Mouse (Mus musculus) regulatory T cell (primary cell): Measurements from ENCODE around the gene Donson.

Experiments
- in situ Hi-C: fragments of 300-600 bp; cut with MboI, MseI; formaldehyde crosslinking; loops from one replicate; pipeline ENCODE4 v1.15.1; 2025; ENCODE audit warnings: high pct_unique_total_duplicates

Gene Donson

GRCm38 (mm10) chr16:91689791-91690190 is 1.2 kb upstream of the Donson start:
- in situ Hi-C loops: loop anchor here (5.0 to 10.0 kb wide), 2 partner anchors 38 to 225 kb away; partner anchors contain the start of genes Cryzl1 and Itsn1

DNA sequence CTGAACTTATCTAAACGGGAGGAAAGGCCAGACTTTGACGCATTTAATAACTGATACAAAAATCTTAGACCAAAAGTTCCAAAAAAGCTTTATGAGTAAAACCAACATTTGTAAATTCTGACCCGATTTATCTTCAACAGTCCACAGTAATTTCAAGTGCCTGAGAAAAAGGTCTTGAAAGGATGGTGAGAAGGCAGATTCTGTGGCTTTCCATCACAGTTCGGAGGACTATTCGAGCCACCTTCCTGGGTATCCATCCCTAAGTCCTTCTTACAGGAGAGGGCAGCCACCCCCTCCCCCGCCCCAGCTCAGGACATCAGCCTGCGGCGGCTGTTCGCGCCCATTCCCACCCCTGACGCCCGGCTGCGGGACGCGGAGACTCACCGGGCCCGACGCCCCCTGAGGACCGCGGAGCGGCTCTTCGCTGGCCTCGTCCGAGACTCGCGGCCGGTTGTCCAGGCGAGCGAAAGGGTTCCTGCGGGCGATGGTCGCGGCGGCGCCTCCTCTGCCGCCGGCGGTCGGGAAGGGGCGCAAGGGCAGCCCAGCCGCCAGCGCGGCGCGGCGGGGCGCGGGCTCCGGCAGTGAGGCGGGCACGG is 449 bp downstream of the Donson start:
- in situ Hi-C loops: loop anchor here (5.0 kb wide), 1 partner anchor 39 kb away; the partner anchor contains the start of genes Cryzl1 and Itsn1

- in situ Hi-C loops: loop anchor here (5.0 kb wide), 1 partner anchor 41 kb away; the partner anchor contains the start of genes Cryzl1 and Itsn1
These were observed 2.2 kb downstream of the Donson start for GRCm38 (mm10) chr16:91686369-91686768.

DNA sequence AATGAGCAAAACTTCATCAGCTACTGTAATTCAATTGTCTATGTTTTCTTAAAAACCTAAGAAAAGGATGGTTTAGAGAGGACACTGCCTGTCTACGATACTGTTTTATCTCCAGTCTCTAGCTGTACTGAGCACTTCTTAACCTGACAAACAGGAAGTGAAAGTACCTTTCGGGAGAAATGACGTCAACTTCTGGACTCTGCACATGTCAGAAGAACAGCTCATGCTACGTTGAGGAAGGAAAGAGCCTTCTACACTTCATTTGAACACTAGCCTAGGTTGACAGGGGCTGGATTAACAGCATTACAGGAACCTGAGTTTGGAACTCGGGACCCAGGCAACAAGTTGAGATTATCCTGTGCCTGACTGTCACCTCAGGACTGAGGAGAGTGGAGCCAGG is 3.0 kb downstream of the Donson start:
- in situ Hi-C loops: loop anchor here (5.0 kb wide), 1 partner anchor 42 kb away; the partner anchor contains the start of genes Cryzl1 and Itsn1

GRCm38 (mm10) chr16:91680656-91681055 is 7.9 kb downstream of the Donson start:
- in situ Hi-C loops: no loop called here

DNA sequence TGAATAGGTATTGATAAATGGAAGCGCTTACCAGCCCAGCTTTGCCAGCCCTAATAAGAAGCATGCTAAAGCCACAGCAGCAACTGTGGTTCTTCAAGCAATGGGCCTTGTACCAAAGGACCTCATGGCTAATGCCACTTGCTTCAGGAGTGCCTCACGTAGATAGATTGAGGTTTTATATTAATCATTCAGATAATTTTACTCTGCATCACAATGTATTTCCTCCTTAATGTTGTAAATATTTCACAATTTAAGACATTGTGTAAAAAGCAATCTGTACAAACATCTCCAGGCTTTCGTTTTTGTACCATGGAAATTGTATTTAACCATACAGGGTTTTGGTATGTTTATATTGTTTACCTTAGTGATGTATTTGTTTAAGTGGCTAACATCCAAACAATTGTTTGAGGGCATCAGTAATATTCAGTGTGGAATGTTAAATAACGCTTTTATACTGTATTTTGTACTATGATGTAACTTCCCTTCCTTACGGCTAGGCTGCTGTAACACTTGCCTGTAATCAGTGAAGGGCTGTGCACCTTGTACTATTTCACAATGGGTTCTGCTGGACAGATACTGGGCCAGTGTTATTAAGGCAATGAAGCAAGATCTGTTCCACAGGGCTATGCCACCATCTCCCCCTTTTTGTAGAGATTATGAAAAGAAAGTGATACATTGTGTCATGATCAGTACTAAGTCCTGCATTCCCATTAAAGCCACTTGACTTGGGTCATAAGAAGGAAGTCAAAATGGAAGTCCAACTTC is 10.2 kb downstream of the Donson start:
- in situ Hi-C loops: no loop called here

DNA sequence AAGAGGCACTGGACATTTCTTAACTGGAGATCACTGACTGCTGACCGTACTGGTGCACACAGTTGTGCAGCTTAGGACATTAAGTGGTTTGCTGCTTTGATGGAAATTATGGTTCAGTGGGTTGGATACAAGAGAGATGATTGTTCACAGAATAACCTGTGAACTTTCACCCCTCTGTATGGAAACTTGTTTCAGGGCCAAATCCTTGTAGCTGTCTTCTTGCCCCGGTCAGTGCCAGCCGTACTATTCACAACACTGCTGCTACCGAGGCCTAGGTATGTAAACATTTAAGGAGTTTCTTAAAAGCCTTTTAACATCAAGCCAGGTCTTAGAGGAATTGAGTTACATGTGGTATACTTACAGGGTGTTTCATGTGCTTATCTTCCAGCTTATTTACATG is 14.1 kb downstream of the Donson start:
- in situ Hi-C loops: loop anchor here (5.0 kb wide), 1 partner anchor 37 kb away; no protein-coding TSS in a partner anchor

DNA sequence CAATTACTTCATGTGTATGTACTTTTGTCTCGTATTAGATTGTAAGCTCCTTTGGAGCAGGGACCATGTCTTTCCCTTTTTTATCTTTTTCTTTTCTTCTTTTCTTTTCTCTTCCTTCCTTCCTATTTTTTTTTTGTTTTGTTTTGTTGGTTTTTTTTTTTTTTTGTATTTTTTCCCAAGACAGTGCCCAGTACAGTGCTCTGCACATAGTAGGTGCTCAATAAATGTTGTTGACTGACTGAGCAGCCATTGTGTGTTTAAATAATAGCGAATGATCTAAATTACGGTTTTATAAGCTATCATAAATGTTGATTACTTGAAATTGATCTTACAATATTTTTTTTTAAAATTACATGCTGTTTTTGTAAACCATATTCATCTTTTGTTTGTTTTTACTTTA is 24.8 kb downstream of the Donson start:
- in situ Hi-C loops: loop anchor here (10.0 kb wide), 2 partner anchors 629 to 1409 kb away; no protein-coding TSS in a partner anchor

DNA sequence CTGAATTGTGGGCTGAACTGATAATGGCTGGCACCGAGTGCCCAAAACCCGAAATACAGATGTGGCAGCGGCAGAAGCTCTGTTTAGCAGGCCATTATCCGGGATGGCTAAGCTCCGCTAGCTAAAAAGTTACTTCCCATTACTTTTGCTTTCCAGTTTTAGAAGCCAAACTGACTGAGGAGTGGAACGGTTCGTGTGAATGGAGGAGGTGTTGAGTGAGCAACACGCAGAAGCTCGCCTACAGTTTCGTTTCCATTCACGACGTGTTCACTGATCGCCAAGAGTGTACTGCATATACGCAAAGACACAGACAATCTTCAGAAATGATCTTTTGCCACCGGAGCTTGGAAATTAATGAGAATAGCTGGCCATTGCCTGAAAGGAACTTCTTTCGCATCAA is 26.2 kb downstream of the Donson start:
- in situ Hi-C loops: loop anchor here (10.0 kb wide), 2 partner anchors 628 to 1408 kb away; no protein-coding TSS in a partner anchor

DNA sequence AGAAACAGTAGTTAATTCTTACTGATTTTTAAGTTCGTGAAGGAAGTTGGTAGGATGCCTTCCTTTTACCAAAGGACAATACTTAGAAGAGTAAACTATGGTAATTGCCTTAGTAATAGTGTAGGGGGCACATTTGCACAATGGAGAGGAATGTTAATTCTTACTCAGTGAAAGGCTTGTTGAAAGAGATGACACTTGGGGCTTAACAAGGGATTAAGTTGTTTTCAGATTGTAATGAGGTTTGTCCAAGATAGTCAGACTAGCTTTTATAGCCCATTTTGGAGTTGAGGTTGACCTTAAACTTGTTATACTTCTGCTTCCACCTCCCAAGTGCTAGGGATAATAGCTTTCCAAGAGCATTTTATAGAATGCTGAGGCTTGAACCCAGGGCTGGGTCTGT is 27.2 kb downstream of the Donson start:
- in situ Hi-C loops: loop anchor here (10.0 kb wide), 2 partner anchors 627 to 1407 kb away; no protein-coding TSS in a partner anchor

GRCm38 (mm10) chr16:91659798-91660197 is 28.8 kb downstream of the Donson start:
- in situ Hi-C loops: loop anchor here (10.0 kb wide), 2 partner anchors 625 to 1405 kb away; no protein-coding TSS in a partner anchor

DNA sequence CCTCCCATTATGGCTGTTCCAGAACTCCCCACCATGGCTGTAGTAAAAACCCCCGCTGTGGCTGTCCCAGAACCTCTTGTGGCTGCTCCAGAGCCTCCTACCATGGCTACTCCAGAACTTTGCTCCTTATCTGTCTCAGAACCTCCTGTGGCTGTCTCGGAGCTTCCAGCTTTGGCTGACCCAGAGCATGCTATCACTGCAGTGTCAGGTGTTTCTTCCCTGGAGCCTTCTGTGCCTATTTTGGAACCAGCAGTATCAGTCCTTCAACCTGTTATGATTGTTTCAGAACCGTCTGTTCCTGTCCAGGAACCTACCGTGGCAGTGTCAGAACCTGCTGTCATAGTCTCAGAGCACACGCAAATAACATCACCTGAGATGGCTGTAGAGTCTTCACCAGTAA is 30.1 kb downstream of the Donson start:
- in situ Hi-C loops: no loop called here

GRCm38 (mm10) chr16:91657285-91657684 is 31.3 kb downstream of the Donson start:
- in situ Hi-C loops: no loop called here

DNA sequence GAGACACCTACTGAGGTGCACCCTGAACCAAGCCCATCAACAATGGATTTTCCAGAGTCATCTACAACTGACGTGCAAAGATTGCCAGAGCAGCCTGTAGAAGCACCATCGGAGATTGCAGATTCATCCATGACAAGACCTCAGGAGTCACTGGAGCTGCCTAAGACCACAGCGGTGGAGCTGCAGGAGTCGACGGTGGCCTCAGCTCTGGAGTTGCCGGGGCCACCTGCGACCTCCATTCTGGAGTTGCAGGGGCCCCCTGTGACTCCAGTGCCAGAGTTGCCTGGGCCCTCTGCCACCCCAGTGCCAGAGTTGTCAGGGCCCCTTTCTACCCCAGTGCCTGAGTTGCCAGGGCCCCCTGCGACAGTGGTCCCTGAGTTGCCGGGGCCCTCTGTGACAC is 33.3 kb downstream of the Donson start:
- in situ Hi-C loops: no loop called here

DNA sequence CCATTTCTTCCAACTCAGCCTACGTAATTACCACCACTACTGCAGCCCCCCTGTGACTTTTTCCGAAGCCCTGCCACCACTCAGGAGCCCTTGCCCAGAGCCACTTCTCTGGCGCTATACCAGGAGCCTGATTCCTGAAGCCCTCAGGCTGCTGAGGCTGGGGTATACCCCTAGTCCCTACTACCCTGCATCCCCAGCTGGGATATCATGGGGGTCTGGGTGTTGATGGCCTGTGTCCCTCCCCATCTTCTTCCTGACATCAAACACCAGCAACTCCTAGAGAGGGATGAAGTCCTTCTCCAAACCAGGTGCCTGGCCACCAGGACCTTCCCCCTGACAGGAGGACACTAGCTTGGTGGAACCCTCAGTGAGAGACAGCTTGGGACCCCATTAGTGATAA is 36.4 kb downstream of the Donson start:
- in situ Hi-C loops: no loop called here

DNA sequence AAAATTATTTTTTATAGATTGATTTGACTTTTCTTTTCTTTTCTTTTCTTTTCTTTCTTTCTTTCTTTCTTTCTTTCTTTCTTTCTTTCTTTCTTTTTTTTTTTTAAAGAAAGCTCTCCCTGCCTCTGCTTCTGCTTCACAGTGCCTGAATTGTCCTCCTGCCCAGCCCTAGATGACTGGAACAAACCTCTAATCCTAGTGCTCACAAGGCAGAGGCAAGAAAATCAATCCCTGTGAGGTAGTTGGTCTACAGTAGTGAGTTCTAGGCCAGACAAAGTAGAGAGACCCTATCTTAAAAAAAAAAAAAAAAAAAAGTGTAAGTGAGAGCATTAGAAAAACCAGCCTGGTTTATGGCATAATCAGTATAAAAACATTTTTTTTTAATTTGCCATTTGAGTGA is 38.8 kb downstream of the Donson start:
- in situ Hi-C loops: no loop called here

- in situ Hi-C loops: no loop called here
These were observed 39.3 kb downstream of the Donson start for GRCm38 (mm10) chr16:91649246-91649645.

DNA sequence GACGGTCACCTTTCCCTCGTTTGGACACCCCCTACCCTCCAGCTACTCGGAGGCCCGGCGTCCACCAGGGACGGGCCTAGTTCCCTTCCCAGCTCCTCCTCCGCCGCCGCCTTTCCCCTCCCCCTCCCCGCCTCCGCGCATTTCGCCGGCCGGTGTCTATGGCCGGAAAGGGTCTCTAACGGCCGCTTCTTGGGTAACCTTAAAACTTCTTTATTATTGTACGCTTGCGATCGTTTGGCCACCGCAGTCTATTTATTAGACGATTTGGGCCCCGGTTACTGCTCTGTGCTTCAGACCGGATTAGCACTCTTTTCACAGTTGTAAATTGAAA is 40.4 kb downstream of the Donson start:
- in situ Hi-C loops: no loop called here

DNA sequence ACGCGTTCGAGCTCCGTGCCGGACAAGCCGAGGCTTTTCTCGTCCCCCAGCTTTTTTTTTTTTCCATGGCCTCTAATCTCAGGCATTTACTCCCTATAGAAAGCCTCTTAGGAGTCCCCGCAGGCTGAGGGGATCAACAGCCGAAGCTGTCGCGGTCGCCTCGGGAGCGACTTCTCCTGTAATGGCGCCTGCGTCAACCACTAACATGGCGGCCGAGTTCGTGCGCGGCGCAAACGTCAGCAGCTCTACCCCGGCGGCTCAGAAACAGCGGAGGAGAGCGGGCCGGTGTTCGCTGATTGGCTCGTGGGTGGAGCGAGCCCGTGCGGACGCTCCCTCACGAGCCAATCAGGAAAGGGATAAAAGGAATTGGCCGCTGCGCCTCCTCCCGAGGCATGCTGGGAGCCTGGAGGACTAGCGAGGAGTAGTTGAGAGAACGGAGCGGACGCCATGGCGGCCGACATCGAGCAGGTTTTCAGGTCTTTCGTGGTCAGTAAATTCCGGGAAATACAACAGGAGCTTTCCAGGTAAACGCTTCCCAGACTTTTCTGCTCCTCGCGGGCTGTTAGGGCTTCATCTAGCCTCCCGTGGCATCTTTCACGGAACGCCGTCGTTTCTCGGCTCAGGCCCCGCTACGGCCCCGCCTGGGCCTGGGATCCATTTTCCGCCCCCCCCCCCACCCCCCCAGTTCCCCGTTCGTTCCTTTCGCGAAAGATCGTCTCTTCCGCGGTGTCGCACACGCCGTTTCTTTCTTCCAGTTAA is 40.9 kb downstream of the Donson start, which contains the start of gene Son:
TSS of gene Son (plus strand) at position 46 of the 759 bp plus-strand sequence.
- in situ Hi-C loops: no loop called here

DNA sequence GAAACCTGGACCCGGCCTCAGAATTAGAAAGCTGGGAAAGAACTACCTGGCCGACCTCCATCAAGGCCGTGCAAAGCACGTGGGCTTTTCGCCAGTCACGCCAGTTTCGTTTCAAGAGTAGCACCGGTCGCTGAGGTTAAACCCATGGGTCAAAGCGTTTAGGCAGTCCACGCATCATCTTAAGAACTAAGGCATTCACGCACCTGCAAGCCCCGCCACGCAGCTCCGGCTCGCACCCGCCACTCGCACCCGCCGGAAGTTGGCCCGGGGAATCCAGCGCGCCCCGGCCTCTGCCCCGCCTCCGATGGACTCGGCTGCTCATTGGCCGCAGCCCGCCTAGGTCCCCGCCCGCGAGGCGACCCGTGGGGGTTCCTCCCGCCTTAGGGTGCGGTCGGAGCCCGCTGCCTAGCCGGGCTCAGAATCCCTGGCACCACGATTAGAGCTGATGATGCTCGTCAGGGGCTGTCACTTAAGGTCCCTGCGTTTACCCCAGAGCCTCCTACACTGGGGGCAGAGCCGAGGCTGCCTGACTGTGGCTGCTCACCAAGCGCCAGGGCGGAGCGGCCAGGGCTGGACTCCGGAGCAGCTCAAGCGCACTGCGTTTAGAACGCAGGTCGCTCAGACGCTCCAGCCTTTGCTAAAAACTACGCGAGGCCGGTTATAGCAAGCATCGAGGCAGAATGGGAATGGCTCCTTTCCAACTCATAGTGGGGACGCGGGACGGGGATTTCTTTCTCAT is 41.7 kb downstream of the Donson start, which contains the start of gene Gart:
TSS of gene Gart (minus strand) at position 272 of the 739 bp plus-strand sequence.
- in situ Hi-C loops: no loop called here

GRCm38 (mm10) chr16:91645995-91646602 is 42.5 kb downstream of the Donson start:
- in situ Hi-C loops: no loop called here
